Mouse (Mus musculus): ENCODE measurements around the gene Pde6b.

Pde6b gene

GRCm38 (mm10) chr5:108388201-108388600, at the start of gene Pde6b:
TSS of gene Pde6b (plus strand) at chr5:108388391.
- DNase-seq: no peak

- DNase-seq: no peak
These were observed 44.5 kb upstream of the Pde6b start for GRCm38 (mm10) chr5:108343680-108344170.

GRCm38 (mm10) chr5:108345313-108346071, 42.7 kb upstream of the Pde6b start:
- DNase-seq: no peak

GRCm38 (mm10) chr5:108347843-108348242, 40.3 kb upstream of the Pde6b start:
- no peak for DNase-seq

GRCm38 (mm10) chr5:108349511-108350148, 38.6 kb upstream of the Pde6b start:
- no peak for DNase-seq

- DNase-seq: no peak
These were observed 34.1 kb upstream of the Pde6b start for GRCm38 (mm10) chr5:108354056-108354455.

- no peak for DNase-seq
These were observed 30.3 kb upstream of the Pde6b start for GRCm38 (mm10) chr5:108357862-108358261.

GRCm38 (mm10) chr5:108359491-108359890, 28.7 kb upstream of the Pde6b start:
- no peak for DNase-seq

- no peak for DNase-seq
These were observed 28.0 kb upstream of the Pde6b start for GRCm38 (mm10) chr5:108360211-108360610.

- no peak for DNase-seq
These were observed 25.9 kb upstream of the Pde6b start for GRCm38 (mm10) chr5:108362330-108362729.

GRCm38 (mm10) chr5:108366328-108366983, 21.7 kb upstream of the Pde6b start:
- peak; percentile 22 to 30 for DNase-seq

GRCm38 (mm10) chr5:108366984-108367841, 21.0 kb upstream of the Pde6b start:
- peak; percentile 61 to 75 for DNase-seq

- peak; percentile 12 to 13 for DNase-seq
These were observed 20.3 kb upstream of the Pde6b start, which contains the start of gene Gm42517 for GRCm38 (mm10) chr5:108367871-108368332. TSS of gene Gm42517 (minus strand) at chr5:108367922.

- DNase-seq: peak in 1 of 2 experiments; percentile 6
These were observed 19.7 kb upstream of the Pde6b start for GRCm38 (mm10) chr5:108368446-108368845.

GRCm38 (mm10) chr5:108368851-108369621, 19.2 kb upstream of the Pde6b start:
- DNase-seq: peak; percentile 40 to 53

GRCm38 (mm10) chr5:108369964-108370363, 18.2 kb upstream of the Pde6b start:
- DNase-seq: no peak

GRCm38 (mm10) chr5:108374079-108374478, 14.1 kb upstream of the Pde6b start:
- no peak for DNase-seq

- no peak for DNase-seq
These were observed 12.1 kb upstream of the Pde6b start for GRCm38 (mm10) chr5:108376059-108376458.

- no peak for DNase-seq
These were observed 9.8 kb upstream of the Pde6b start for GRCm38 (mm10) chr5:108378346-108378745.

GRCm38 (mm10) chr5:108385632-108386031, 2.6 kb upstream of the Pde6b start:
- no peak for DNase-seq

- DNase-seq: no peak
These were observed 1.7 kb upstream of the Pde6b start for GRCm38 (mm10) chr5:108386449-108386848.

GRCm38 (mm10) chr5:108389744-108390143, 1.6 kb downstream of the Pde6b start:
- no peak for DNase-seq
